Mouse (Mus musculus) liver (tissue): ENCODE data around the gene Cryz.
"Not testable (repeated sequence)": the region's sequence is repeated elsewhere in the genome, so short reads cannot be mapped to it uniquely, and the experiment has no call there.

Experiments used
- DNase-seq: peaks from one replicate; pipeline ENCODE4 v3.0.0-alpha.2; 2020; ENCODE audit warnings: mixed read lengths

Cryz gene

DNA sequence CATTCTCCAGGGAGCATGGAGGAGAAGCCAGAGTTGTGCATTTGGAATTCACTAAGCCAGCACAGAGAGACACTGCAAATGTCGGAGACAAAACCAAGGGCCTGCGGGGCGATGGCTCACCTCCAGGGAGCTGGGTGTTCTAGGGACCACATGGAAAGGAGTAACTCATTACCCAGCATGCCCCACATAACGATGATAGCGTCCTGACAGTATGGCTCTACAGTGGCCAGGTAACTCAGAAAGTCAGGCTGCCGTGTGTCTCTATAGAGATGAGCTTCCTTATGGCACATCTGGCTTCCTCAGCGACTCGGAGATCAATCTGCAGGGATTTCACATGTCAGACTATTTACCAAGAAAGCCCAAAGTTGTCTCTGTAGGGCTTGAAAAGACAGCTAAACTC, 18.3 kb downstream of the Cryz start:
- DNase-seq = no peak

- DNase-seq = no peak
These were observed 18.8 kb downstream of the Cryz start for GRCm38 (mm10) chr3:154615304-154615703.

- no peak for DNase-seq
These were observed 19.6 kb downstream of the Cryz start for GRCm38 (mm10) chr3:154616106-154616505.

- DNase-seq = peak; percentile 33
These were observed 31.8 kb downstream of the Cryz start for GRCm38 (mm10) chr3:154628284-154628683.

GRCm38 (mm10) chr3:154631281-154631680, 34.8 kb downstream of the Cryz start:
- DNase-seq = not testable (repeated sequence)

GRCm38 (mm10) chr3:154633091-154633490, 36.6 kb downstream of the Cryz start:
- DNase-seq = no peak

GRCm38 (mm10) chr3:154646638-154647442, 50.3 kb downstream of the Cryz start:
- DNase-seq = no peak

- no peak for DNase-seq
These were observed 50.9 kb downstream of the Cryz start for GRCm38 (mm10) chr3:154647443-154647780.

- no peak for DNase-seq
These were observed 53.1 kb downstream of the Cryz start for GRCm38 (mm10) chr3:154649411-154650285.

- DNase-seq = no peak
These were observed 54.8 kb downstream of the Cryz start for GRCm38 (mm10) chr3:154651192-154651821.

DNA sequence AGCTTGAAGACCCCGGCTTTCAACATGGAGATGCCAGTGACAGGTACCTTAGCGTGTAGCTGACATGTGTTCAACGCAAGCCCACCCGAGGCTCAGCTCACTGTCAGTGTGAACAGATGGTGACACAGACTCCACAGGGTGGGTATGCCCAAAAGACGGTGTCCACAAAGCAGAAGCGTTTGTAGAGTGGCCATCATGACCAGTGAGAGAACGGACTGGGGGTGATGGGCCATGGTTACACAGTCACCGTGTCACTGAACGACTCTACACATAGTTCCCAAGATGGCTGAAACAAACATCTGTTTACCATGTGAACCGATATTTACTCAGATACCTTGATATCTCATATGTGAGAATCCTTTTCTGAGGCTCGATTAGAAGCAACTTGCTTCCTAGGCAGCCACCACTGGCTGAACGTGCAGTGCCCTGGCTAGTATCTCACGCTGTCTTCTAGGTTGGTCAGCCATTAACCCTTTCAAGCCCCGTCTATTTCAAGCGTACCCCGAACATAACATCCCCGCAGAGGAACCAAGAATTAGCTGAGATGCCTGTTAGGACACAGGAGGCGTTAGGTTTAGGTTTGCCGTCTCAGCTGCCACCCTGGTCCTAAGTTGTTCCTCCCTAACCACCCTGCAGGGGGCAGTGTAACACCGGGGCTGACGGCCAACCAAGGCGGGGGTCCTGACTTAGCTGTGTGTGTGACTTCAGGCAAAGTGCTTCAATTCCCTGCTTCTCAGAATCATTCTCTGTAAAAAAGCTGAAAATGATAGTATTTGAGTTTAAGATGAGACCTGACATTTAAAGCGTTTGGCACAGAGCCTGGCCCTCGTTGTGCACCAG, 56.3 kb downstream of the Cryz start:
- peak; percentile 50 for DNase-seq

GRCm38 (mm10) chr3:154653454-154653853, 56.9 kb downstream of the Cryz start:
- DNase-seq = no peak

DNA sequence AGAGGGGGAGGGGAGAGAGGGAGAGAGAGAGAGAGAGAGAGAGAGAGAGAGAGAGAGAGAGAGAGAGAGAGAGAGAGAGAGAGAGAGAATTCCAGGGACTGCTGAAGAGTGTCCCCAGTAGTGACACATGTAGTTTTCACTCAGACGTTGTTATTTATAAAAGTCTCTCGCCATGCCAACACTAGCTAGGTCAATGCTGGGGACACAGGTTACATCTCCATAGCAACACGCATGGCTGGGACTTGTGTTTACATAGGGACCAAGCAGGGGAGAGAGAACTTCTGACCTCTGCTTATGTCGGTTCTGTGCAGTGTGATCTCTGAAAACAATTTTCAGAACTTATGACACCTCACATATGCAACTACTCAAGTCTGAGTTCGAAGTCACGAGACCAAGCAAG, 57.8 kb downstream of the Cryz start:
- no peak for DNase-seq

GRCm38 (mm10) chr3:154654901-154655300, 58.4 kb downstream of the Cryz start:
- DNase-seq = no peak

- no peak for DNase-seq
These were observed 59.2 kb downstream of the Cryz start for GRCm38 (mm10) chr3:154655711-154656110.

- no peak for DNase-seq
These were observed 67.0 kb downstream of the Cryz start, which contains the start of gene Erich3 for GRCm38 (mm10) chr3:154663545-154663944. TSS of gene Erich3 (plus strand) at chr3:154663859.

DNA sequence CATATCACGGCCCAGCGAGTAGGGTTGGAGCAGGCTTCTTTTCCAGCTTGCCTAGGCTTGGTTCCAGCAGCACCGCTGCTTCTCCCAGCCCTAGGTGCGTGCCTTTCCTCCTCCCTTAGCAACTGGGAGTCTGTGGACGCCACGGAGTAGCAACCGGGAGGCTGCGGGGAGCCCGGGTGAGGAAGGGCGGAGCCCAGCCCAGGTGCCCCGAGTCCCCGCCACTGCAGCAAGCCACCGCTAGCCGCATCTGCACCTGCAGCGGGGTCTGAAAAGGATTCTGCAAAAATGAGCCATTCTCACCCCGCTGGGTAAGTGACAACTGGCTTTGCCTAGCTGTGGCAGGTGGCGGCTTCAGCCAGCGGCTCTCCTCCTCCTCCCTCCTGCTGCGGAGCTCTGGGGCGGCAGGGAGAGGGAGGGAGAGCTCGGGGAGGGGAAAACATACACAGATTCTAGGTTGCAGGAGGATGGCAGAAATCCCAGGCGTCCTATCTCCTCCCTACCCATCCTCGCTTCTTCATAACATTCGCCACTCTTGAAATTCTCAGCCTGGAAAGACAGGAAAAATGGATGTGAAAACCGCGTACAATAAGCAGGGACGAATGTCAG, 67.6 kb downstream of the Cryz start:
- DNase-seq = no peak

GRCm38 (mm10) chr3:154664636-154665035, 68.1 kb downstream of the Cryz start:
- no peak for DNase-seq

GRCm38 (mm10) chr3:154668485-154668884, 72.0 kb downstream of the Cryz start:
- DNase-seq = no peak

DNA sequence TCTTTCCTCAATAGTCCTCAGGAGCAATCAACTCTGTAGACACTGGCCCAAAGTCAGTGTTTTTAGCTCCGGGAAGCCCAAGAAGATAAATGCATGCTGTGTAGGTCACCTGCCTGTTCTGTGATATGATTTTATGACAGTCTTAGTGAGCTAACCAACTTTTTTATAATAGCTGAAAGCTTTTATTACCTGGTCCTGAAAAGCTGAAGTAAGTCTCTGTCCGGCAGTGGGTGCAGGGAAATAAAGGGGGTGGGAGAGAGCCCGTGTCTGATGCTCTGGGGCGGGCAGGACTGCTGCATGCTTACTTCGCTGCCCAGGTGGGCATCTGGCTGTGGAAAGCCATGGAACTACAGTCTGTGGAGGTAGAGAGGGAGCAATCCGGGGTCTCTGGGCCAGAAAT, 74.1 kb downstream of the Cryz start:
- no peak for DNase-seq

- DNase-seq = no peak
These were observed 74.5 kb downstream of the Cryz start for GRCm38 (mm10) chr3:154671013-154671412.
